Mouse (Mus musculus) cerebellum, adult 2 months (tissue): ENCODE results near the gene Vps26b. TPM values are rescaled to one million over a fixed set of nuclear protein-coding genes. Genes with fewer than 3 reads are reported as not detected.

ENCODE experiments used
- DNase-seq, 2 experiments: peaks; one replicate each; pipeline ENCODE4 v3.0.0; 2021
- H3K27ac ChIP-seq: fragments of 200-500 bp; 2 replicates; pipeline ENCODE4 v1.5.1; 2012; ENCODE audit warnings: low read length, control low read depth, inconsistent platforms; ENCODE audit not compliant: insufficient read depth
- H3K27me3 ChIP-seq: fragments of 200-500 bp; 2 replicates; pipeline ENCODE4 v1.6.1; 2012; ENCODE audit warnings: inconsistent platforms, mild to moderate bottlenecking, low read length, moderate library complexity; ENCODE audit not compliant: control insufficient read depth, insufficient read depth
- H3K4me1 ChIP-seq: fragments of 200-500 bp; 2 replicates; pipeline ENCODE4 v1.6.1; 2011; ENCODE audit warnings: low read length; ENCODE audit not compliant: control insufficient read depth, insufficient read depth
- H3K4me3 ChIP-seq: fragments of 200-500 bp; replicated peaks from 2 replicates; pipeline ENCODE3; 2011; ENCODE audit warnings: mild to moderate bottlenecking, low read depth, low read length, control low read depth; ENCODE audit not compliant: insufficient read depth
- CTCF ChIP-seq: fragments of 200-500 bp; IDR thresholded peaks from 2 replicates; pipeline ENCODE4 v1.5.1; 2011; ENCODE audit warnings: low read depth, mild to moderate bottlenecking, control low read depth, low read length, moderate library complexity, borderline replicate concordance; ENCODE audit not compliant: insufficient read depth
- POLR2A ChIP-seq: fragments of 200-500 bp; IDR thresholded peaks from 2 replicates; pipeline ENCODE4 v1.6.1; 2011; ENCODE audit warnings: low read length, control low read depth, borderline replicate concordance; ENCODE audit not compliant: insufficient read depth
- WGBS: fragments of 180-500 bp; shearing (Covaris S2); methylation state at CpG from one replicate; pipeline ENCODE4 v1.1.7; 2018; 5-methylcytosine and 5-hydroxymethylcytosine counted together
- polyA plus RNA-seq: library from polyadenylated mRNA; depleted of rRNA; stranded (reverse); fragments of >200 nt; gene quantifications from 2 replicates; pipeline ENCODE4 v1.2.3, GENCODE M21; 2012

Gene Vps26b
- polyA plus RNA-seq, 1 experiment, result 87.5 TPM

- under 1% methylated on average over 52 of the region's 52 CpGs for WGBS
- peak; percentile 36; the same call in 1 of the 2 replicates for TF ChIP-seq CTCF
- TF ChIP-seq POLR2A, result no peak
- peak overlapping the region; percentile 83 for H3K4me3 ChIP-seq
- peak overlapping the region; percentile 87 for H3K27ac ChIP-seq
- DNase-seq, result peak; percentile 71 to 78
- peaks cover 10% of the 10 kb centered on the region; the same call in 1 of the 2 replicates for H3K4me1 ChIP-seq
- H3K27me3 ChIP-seq, result no peaks in the 10 kb centered on the region
Measured at GRCm38 (mm10) chr9:27029022-27029827, 640 bp downstream of the Vps26b start.

- Histone ChIP-seq H3K4me3 (no peak overlapping the region), H3K27ac (no peak overlapping the region), H3K27me3 (no peaks in the 10 kb centered on the region), H3K4me1 (peaks cover 19% of the 10 kb centered on the region; the same call in 1 of the 2 replicates)
- DNase-seq, result no peak
- TF ChIP-seq CTCF, result no peak
- TF ChIP-seq POLR2A, result no peak
- WGBS, result 41% methylated on average over 1 of the region's 1 CpGs
Measured at GRCm38 (mm10) chr9:27026708-27027107, 3.2 kb downstream of the Vps26b start.

DNA sequence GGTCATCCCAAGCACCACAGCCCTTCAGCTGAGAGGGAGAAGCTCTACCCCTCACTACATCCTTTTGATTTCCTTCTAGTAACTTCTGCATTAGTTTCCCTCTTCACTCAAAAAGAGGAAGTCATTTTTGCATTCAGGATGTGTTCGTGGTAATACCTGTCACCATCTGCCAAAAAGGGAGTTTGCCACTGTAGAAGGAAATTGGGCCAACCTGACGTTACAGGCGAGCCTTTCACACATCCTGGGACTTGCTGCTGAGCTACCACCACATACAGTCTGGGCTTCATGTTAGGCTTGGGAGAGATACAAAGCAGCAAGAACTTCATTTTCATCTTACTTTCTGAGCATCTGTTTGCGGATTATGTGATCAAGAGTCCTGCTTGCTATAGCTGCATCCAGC lies 6.2 kb downstream of the Vps26b start:
- no peak overlapping the region for H3K4me3 ChIP-seq
- no peak overlapping the region for H3K27ac ChIP-seq
- 24% methylated on average over 4 of the region's 4 CpGs for WGBS
- H3K27me3 ChIP-seq, result no peaks in the 10 kb centered on the region
- no peak for DNase-seq
- peaks cover 19% of the 10 kb centered on the region; the same call in 1 of the 2 replicates for H3K4me1 ChIP-seq
- TF ChIP-seq POLR2A (no peak), CTCF (no peak)

- 93% methylated on average over 10 of the region's 10 CpGs for WGBS
- Histone ChIP-seq H3K4me3 (no peak overlapping the region), H3K27me3 (no peaks in the 10 kb centered on the region), H3K4me1 (peaks cover 8% of the 10 kb centered on the region; the same call in 1 of the 2 replicates), H3K27ac (no peak overlapping the region)
- TF ChIP-seq POLR2A (no peak), CTCF (no peak)
- DNase-seq, result no peak
Measured at GRCm38 (mm10) chr9:27018961-27019360, 10.9 kb downstream of the Vps26b start.

GRCm38 (mm10) chr9:27011572-27011971 lies 18.3 kb downstream of the Vps26b start:
- 88% methylated on average over 4 of the region's 4 CpGs for WGBS
- H3K27me3 ChIP-seq, result no peaks in the 10 kb centered on the region
- no peak for TF ChIP-seq POLR2A
- no peak for TF ChIP-seq CTCF

DNA sequence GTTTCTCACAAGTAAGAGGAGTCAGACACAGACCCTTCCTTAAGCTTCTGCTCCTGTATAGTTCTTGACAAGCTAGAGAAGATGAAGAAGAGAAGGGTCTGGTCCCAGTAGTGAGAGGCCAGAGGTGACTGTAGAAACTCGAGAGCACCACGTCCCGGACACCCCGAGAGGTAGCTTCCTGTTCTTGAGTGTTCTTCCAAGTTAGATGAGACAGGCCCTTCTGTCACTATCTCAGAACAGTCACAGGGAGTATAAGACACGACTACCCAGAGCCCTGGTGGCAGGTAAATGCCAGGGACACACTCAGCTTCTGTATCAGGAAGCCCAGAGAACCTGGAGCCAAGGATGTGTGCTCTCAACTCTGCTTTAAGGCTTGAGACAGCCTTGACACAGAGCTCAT lies 20.6 kb downstream of the Vps26b start:
- Histone ChIP-seq H3K4me1 (no peaks in the 10 kb centered on the region; the same call in none of the 2 replicates), H3K27me3 (no peaks in the 10 kb centered on the region), H3K27ac (no peak overlapping the region), H3K4me3 (no peak overlapping the region)
- TF ChIP-seq CTCF (no peak), POLR2A (no peak)
- 70% methylated on average over 5 of the region's 5 CpGs for WGBS
- DNase-seq, result no peak

More at GRCm38 (mm10) chr9:27011572-27011971, 18.3 kb downstream of the Vps26b start:
- no peak overlapping the region for H3K27ac ChIP-seq
- H3K4me1 ChIP-seq, result no peaks in the 10 kb centered on the region; the same call in 1 of the 2 replicates
- no peak overlapping the region for H3K4me3 ChIP-seq
- DNase-seq, result no peak

DNA sequence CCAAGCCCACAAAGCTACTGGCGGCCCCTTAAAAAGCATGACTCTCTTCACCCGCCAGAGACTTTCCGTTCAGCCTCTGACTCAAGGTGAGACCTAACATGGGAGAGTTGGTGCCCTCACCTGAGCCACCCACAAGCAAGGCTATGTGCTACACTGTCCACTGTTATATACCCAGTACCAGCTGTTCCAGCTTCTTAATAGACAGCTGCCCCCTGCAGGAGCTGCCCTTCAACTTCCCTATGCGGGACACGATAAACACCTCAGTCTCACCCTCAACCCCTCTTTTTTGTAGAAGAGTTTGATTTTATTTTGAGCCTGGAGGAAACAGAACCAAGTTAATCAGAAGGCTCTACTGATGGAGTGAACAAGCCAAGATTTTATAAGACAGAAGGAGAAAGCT lies 23.0 kb downstream of the Vps26b start:
- Histone ChIP-seq H3K27ac (peak overlapping the region; percentile 56; the same call in 1 of the 2 replicates), H3K4me3 (no peak overlapping the region), H3K4me1 (no peaks in the 10 kb centered on the region; the same call in none of the 2 replicates), H3K27me3 (no peaks in the 10 kb centered on the region)
- 87% methylated on average over 5 of the region's 5 CpGs for WGBS
- TF ChIP-seq CTCF (no peak), POLR2A (no peak)
- DNase-seq, result no peak

GRCm38 (mm10) chr9:27005933-27006332 lies 23.9 kb downstream of the Vps26b start:
- TF ChIP-seq CTCF (no peak), POLR2A (no peak)
- DNase-seq, result no peak
- Histone ChIP-seq H3K4me3 (no peak overlapping the region), H3K4me1 (no peaks in the 10 kb centered on the region; the same call in none of the 2 replicates), H3K27ac (no peak overlapping the region), H3K27me3 (no peaks in the 10 kb centered on the region)
- 0% methylated on average over 1 of the region's 1 CpGs for WGBS
